Mouse (Mus musculus) liver, embryonic 12.5 days (tissue): Measurements from ENCODE around the gene Gm20604. TPM values are rescaled to one million over a fixed set of nuclear protein-coding genes. Genes with fewer than 3 reads are reported as not detected.

ENCODE experiments used
- polyA plus RNA-seq: library from polyadenylated mRNA; unstranded; fragments of >200 nt; fragmentation: Nextera tagmentation; extraction: Ambion mirVana; gene quantifications from 2 replicates; pipeline ENCODE4 v1.2.1, GENCODE M21; 2016

The Gm20604 gene
- polyA plus RNA-seq, 1 experiment from 2014 or later, result 11.8 TPM

Other genes with a start within 250 kb of the Gm20604 start
- gene Chga, start 203.7 kb downstream of the Gm20604 start, polyA plus RNA-seq, result 1.3 and 1.4 TPM in 2 replicates
- gene Itpk1, start 53.7 kb downstream of the Gm20604 start, polyA plus RNA-seq, result 3.7 and 4.3 TPM in 2 replicates
- 9.2 and 11.7 TPM in 2 replicates for gene Moap1, start 15.0 kb downstream of the Gm20604 start, polyA plus RNA-seq
- 11.5 and 12.3 TPM in 2 replicates for gene Tmem251, start 14.9 kb downstream of the Gm20604 start, polyA plus RNA-seq
- 0.48 TPM in 1 of 2 replicates, not detected in the other for gene Gm28051, start 907 bp downstream of the Gm20604 start, polyA plus RNA-seq
- 20.6 and 23.2 TPM in 2 replicates for gene Gon7, start 869 bp downstream of the Gm20604 start, polyA plus RNA-seq
- 32.1 and 32.4 TPM in 2 replicates for gene Ubr7, start 705 bp downstream of the Gm20604 start, polyA plus RNA-seq
- gene Btbd7, start 119.8 kb upstream of the Gm20604 start, polyA plus RNA-seq, result 7.3 and 7.5 TPM in 2 replicates
- gene Cox8c, start 140.6 kb upstream of the Gm20604 start, polyA plus RNA-seq, result not detected in 2 replicates
- gene Unc79, start 190.2 kb upstream of the Gm20604 start, polyA plus RNA-seq, result 0.04 TPM in 1 of 2 replicates, not detected in the other